Mouse (Mus musculus) Patski (cell line): ENCODE measurements around the gene Topors. TPM values are rescaled to one million over a fixed set of nuclear protein-coding genes. Genes with fewer than 3 reads are reported as not detected.

Experiments used
- ATAC-seq: fragments of 100-300 bp; one replicate; pipeline ENCODE4 v1.8.0; 2021
- CTCF ChIA-PET: fragments of 350-600 bp; sonication (Branson Sonifier 250); formaldehyde crosslinking; loops from one replicate; lab custom pipeline; 2022; ENCODE audit warnings: inconsistent platforms; lab: Charles Lee
- POLR2A ChIA-PET: fragments of 350-600 bp; sonication (Branson Sonifier 250); formaldehyde crosslinking; loops from one replicate; lab custom pipeline; 2022; ENCODE audit warnings: antibody characterized with exemption, inconsistent platforms; lab: Charles Lee
- DNase-seq: peaks from one replicate; pipeline ENCODE4 v3.0.0-alpha.2; 2011; ENCODE audit warnings: low read depth, low spot score
- H3K27me3 ChIP-seq: fragments of 371-371 bp; one replicate; pipeline ENCODE4 v1.5.1; 2021
- CTCF ChIP-seq: fragments of 100-300 bp; IDR thresholded peaks from one replicate; pipeline ENCODE4 v1.5.1; 2021
- in situ Hi-C: fragments of 300-500 bp; cut with MboI; formaldehyde crosslinking; loops from 3 replicates; pipeline ENCODE4 v1.11.1; 2018; ENCODE audit warnings: low pct_unique_long_range_greater_than_20kb, mixed read lengths
- polyA plus RNA-seq: library from polyadenylated mRNA; unstranded; gene quantifications from one replicate; pipeline ENCODE4 v1.2.3, GENCODE M21; 2021

Topors gene
- polyA plus RNA-seq, 1 experiment from 2014 or later = 27.6 TPM

DNA sequence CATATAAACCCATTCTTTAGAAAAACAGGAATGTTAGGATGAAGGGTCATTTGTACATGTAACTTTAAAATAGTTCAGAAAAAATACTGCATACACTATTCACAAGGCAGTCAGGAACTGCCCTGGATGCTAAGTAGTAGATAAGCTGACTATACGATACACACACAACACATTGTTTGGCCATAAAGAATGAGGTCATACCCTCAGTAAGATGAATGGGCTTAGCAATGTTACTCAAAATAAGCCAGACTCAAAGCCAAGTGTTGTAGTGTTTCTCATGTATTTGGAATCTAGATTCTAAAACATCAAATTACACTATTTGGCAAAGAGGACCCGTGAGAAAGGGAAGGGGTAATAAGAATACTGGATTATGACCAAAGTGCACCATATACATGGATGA, 15.9 kb downstream of the Topors start:
- ChIA-PET CTCF (interaction anchor here (0.6 kb wide), 1 partner anchor 11 kb away, joined by 3 read pairs; no protein-coding TSS in a partner anchor), POLR2A (no interaction called here)
- DNase-seq (no peak), ATAC-seq (no peak)
- no peaks in the 10 kb centered on the region for H3K27me3 ChIP-seq
- no peak for TF ChIP-seq CTCF
- in situ Hi-C loops = no loop called here

DNA sequence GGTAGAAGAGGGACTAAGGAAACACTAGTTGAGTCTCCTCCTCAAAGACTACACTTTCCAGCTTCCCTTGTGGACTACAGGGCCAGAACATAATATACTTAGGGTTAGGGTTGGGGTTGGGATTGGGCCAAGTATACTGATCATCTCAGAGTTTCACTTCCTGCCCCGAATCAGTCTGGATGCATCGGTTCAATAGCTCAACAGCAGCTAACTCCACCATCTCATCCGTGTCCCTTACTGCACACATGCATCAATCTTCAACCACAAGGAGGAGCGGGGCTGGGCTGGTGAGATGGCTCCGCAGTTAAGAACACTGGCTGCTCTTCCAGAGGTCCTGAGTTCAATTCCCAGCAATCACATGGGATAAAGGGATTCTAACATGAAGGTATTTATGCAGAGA, 18.7 kb downstream of the Topors start:
- ChIA-PET CTCF (no interaction called here), POLR2A (no interaction called here)
- in situ Hi-C loops = no loop called here
- H3K27me3 ChIP-seq = no peaks in the 10 kb centered on the region
- no peak for TF ChIP-seq CTCF
- DNase-seq (no peak), ATAC-seq (no peak)

DNA sequence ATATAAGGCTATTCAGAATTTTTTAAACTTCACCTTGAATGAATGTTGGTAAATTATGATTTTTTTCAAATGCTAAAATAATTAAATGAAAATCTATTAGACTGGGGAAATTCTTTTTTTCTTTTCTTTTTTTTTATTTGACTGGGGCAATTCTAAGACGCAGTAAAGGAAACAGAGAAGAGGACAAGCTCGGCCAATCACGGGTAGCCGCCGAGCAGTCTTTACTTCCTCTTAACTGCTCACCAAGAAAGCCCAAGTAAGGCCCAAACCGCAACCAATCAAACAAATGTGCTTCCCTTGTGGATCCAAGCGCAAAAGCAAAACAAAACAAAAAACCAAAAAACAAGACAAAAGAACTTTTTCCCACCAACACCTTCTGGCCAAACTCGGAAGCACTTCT, 25.6 kb downstream of the Topors start:
- H3K27me3 ChIP-seq = no peaks in the 10 kb centered on the region
- DNase-seq (no peak), ATAC-seq (no peak)
- CTCF ChIA-PET = interaction anchor here (1.4 kb wide), 1 partner anchor 10 kb away, joined by 3 read pairs; no protein-coding TSS in a partner anchor
- POLR2A ChIA-PET = no interaction called here
- in situ Hi-C loops = no loop called here
- no peak for TF ChIP-seq CTCF

DNA sequence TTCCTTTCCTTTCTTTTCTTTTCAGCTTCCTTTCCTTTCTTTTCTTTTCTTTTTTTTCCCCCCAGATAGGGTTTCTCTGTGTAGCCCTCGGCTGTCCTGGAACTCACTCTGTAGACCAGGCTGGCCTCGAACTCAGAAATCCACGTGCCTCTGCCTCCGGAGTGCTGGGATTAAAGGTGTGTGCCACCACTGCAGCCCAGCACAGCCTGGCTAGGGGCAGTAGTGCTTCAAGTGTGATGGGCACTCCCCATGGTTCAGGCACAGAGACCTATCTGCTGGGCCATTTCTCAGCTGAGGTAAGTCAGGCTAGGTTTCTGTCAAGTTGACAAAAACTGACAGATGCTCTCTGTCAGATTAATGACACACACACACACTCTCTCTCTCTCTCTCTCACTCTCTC, 26.6 kb downstream of the Topors start:
- POLR2A ChIA-PET = interaction anchor here (1.3 kb wide), 1 partner anchor 26 kb away, joined by 4 read pairs; no protein-coding TSS in a partner anchor

DNA sequence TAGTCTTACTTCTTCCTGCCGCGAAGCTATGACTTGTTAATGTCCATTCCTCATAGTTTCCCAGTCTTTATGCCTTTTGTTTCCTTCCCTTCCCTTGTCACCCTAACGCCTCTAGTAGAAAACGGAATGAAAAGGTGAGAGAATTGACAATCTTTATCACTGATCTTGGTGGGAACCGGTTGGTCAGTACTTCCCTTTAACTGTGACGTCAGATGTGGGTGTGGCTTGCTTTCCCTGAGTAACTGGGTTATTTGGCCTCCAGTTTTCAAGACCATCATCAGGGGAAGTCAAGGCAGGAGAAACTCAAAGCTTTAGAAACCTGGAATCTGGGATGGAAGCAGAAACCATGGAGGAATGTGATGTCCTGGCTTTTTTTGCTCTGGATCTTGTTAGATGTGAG, 27.7 kb downstream of the Topors start:
- ChIA-PET CTCF (no interaction called here), POLR2A (interaction anchor here (1.3 kb wide), 1 partner anchor 27 kb away, joined by 4 read pairs; no protein-coding TSS in a partner anchor)
- in situ Hi-C loops = no loop called here
- ATAC-seq (no peak), DNase-seq (no peak)
- H3K27me3 ChIP-seq = no peaks in the 10 kb centered on the region
- TF ChIP-seq CTCF = no peak

More for the DNA sequence above, 26.6 kb downstream of the Topors start:
- ATAC-seq = no peak
- CTCF ChIA-PET = no interaction called here
- H3K27me3 ChIP-seq = no peaks in the 10 kb centered on the region
- TF ChIP-seq CTCF = no peak
- no peak for DNase-seq
- in situ Hi-C loops = no loop called here

- POLR2A ChIA-PET = interaction anchor here (0.6 kb wide), 1 partner anchor 19 kb away, joined by 4 read pairs; no protein-coding TSS in a partner anchor
- DNase-seq (no peak), ATAC-seq (no peak)
- no peak for TF ChIP-seq CTCF
- CTCF ChIA-PET = no interaction called here
- in situ Hi-C loops = no loop called here
- no peaks in the 10 kb centered on the region for H3K27me3 ChIP-seq
Observed at GRCm38 (mm10) chr4:40240272-40240744, 29.3 kb downstream of the Topors start.

DNA sequence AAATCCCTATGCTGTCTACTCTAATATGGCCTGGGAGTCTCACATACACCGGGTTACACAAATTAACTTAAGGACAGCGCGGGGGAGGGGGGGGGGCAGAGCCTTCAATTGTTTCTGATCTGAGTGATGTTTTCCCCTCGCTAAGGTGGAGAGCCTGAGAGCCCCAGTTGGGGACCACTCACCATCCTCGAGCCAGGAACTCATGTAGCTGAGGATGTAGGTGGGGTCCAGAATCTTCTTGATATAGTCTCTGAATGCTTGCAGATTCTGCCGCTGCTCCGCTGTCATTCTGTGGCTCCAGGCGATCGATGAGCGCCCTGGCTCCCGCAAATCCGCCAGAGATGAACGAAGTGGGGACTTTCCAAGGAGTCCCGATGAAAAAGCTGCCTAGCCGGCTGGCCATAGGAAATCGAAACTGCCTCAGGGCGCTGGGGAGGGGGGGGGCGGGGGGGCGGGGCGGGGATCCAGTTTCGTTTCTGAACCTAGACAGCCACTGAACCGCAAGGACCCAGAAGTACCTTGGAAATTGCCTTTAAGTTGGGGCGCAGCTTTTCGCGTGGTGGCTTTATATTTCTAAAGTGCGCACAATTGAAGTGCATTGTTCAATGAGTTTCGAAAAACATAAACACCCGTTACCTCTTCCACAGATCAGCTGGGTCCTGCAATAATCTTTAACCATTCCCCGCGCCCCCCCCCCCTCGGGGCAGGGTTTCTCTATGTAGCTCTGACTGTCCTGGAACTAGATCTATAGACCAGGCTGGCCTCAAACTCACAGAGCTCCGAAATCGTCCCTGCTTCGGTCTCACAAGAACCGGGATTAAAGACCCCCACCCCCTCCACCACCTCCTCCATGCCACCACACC, 30.0 kb downstream of the Topors start, which contains the start of gene Ddx58:
Gene Ddx58, minus strand, starts transcription at position 420 of the 863 bp plus-strand sequence.
- ATAC-seq = peak; percentile 54
- in situ Hi-C loops = no loop called here
- H3K27me3 ChIP-seq = no peaks in the 10 kb centered on the region
- TF ChIP-seq CTCF = no peak
- ChIA-PET CTCF (interaction anchor here (0.6 to 1.2 kb wide), 2 partner anchors 14 to 20 kb away, joined by 3 read pairs; no protein-coding TSS in a partner anchor), POLR2A (interaction anchor here (0.6 to 1.4 kb wide), 3 partner anchors 20 to 30 kb away, joined by 4 to 5 read pairs (median 4); partner anchors contain the start of gene Topors)
- peak; percentile 13 for DNase-seq

GRCm38 (mm10) chr4:40238483-40239408, 30.9 kb downstream of the Topors start:
- peak; percentile 62 for ATAC-seq
- in situ Hi-C loops = no loop called here

DNA sequence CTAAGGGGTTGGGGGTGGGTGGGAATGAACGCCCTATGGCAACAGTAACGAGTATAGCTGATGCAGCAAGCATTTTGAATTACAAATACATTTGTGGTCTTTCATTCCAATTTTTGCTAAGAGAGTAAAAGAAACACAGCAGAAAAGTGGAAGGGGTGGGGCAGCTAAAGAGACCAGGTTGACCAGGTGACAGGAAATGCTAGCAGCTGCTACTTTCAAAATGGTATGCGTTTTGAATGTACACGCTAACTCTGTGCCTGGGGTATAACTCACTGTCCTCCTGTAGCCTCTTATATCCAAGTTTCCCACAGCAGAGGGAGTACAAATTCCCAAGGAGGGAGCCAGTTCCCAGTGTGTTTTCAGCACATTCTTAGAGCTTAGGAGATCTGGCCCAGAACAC, 32.8 kb downstream of the Topors start:
- no peak for DNase-seq
- POLR2A ChIA-PET = no interaction called here

More at GRCm38 (mm10) chr4:40238483-40239408, 30.9 kb downstream of the Topors start:
- POLR2A ChIA-PET = interaction anchor here (1.0 to 1.4 kb wide), 2 partner anchors 29 to 31 kb away, joined by 4 to 5 read pairs; partner anchors contain the start of gene Topors
- CTCF ChIA-PET = interaction anchor here (0.6 to 1.2 kb wide), 2 partner anchors 13 to 21 kb away, joined by 3 read pairs; no protein-coding TSS in a partner anchor
- TF ChIP-seq CTCF = no peak
- no peak for DNase-seq
- H3K27me3 ChIP-seq = no peaks in the 10 kb centered on the region

DNA sequence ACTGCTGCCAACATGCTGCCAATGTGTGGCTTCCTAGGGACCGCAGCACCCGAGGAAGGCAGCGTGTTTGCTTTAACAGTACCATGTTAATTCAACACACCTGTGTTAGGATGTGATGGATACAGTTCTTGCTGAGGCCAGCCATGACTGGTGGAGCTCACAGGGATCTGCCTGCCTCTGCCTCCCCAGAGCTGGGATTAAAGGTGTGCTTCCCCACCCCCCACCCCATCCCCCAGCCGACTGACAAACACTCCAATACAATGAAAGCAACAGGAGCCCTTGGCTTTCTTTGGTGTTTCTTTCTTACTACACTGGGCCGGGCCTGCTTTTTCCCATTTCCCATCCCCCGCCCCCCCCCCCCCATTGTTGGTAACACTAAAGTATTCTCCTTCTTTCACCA, 35.4 kb downstream of the Topors start:
- DNase-seq (no peak), ATAC-seq (no peak)
- ChIA-PET POLR2A (no interaction called here), CTCF (no interaction called here)
- H3K27me3 ChIP-seq = no peaks in the 10 kb centered on the region
- no peak for TF ChIP-seq CTCF
- in situ Hi-C loops = no loop called here

More for the DNA sequence above, 32.8 kb downstream of the Topors start:
- CTCF ChIA-PET = no interaction called here
- H3K27me3 ChIP-seq = no peaks in the 10 kb centered on the region
- no peak for ATAC-seq
- in situ Hi-C loops = no loop called here
- no peak for TF ChIP-seq CTCF
